Mouse (Mus musculus) heart, adult 2 months (tissue): ENCODE results near the gene Chil1. TPM values are rescaled to one million over a fixed set of nuclear protein-coding genes. Genes with fewer than 3 reads are reported as not detected.
A peak's percentile ranks its signal among the peaks of the same experiment; 100 is the strongest.

ENCODE experiments used
- DNase-seq, 2 experiments: peaks; one replicate each; pipeline ENCODE4 v3.0.0; 2021
- H3K27ac ChIP-seq: fragments of 200-600 bp; 2 replicates; pipeline ENCODE4 v1.8.1; 2022
- H3K27me3 ChIP-seq: fragments of 200-500 bp; 2 replicates; pipeline ENCODE4 v1.6.1; 2012; ENCODE audit warnings: mild to moderate bottlenecking, low read length, inconsistent platforms, mixed read lengths; ENCODE audit not compliant: control insufficient read depth, insufficient read depth
- H3K36me3 ChIP-seq: fragments of 200-500 bp; 2 replicates; pipeline ENCODE4 v1.6.1; 2012; ENCODE audit warnings: low read length, inconsistent platforms; ENCODE audit not compliant: control insufficient read depth, insufficient read depth
- H3K4me1 ChIP-seq: fragments of 200-500 bp; 2 replicates; pipeline ENCODE4 v1.6.1; 2011; ENCODE audit warnings: low read length; ENCODE audit not compliant: control insufficient read depth, insufficient read depth
- H3K4me3 ChIP-seq: fragments of 200-600 bp; 2 replicates; pipeline ENCODE4 v1.8.1; 2022
- H3K79me2 ChIP-seq: fragments of 200-500 bp; replicated peaks from 2 replicates; pipeline ENCODE4 v1.6.1; 2012; ENCODE audit warnings: mild to moderate bottlenecking, inconsistent platforms, low read length, moderate library complexity, mixed read lengths; ENCODE audit not compliant: control insufficient read depth, insufficient read depth
- H3K9ac ChIP-seq: fragments of 200-500 bp; 2 replicates; pipeline ENCODE4 v1.6.1; 2012; ENCODE audit warnings: low read depth, mild to moderate bottlenecking, control low read depth, inconsistent platforms, low read length, mixed read lengths
- CTCF ChIP-seq: fragments of 200-600 bp; IDR thresholded peaks from 2 replicates; pipeline ENCODE4 v1.8.1; 2022; ENCODE audit warnings: antibody characterized with exemption, mild to moderate bottlenecking, moderate library complexity
- EP300 ChIP-seq: fragments of 200-500 bp; IDR thresholded peaks from 2 replicates; pipeline ENCODE4 v1.6.1; 2011; ENCODE audit warnings: low read depth, low read length, control low read depth; ENCODE audit not compliant: insufficient read depth
- POLR2A ChIP-seq: fragments of 200-500 bp; IDR thresholded peaks from 2 replicates; pipeline ENCODE4 v1.6.1; 2011; ENCODE audit warnings: mild to moderate bottlenecking, low read depth, low read length, control low read depth; ENCODE audit not compliant: insufficient read depth
- WGBS: fragments of 180-500 bp; shearing (Covaris S2); methylation state at CpG from one replicate; pipeline ENCODE4 v1.1.7; 2018; 5-methylcytosine and 5-hydroxymethylcytosine counted together
- intact Hi-C: fragments of 180-260 bp; cut with DNase I; formaldehyde crosslinking; loops from one replicate; pipeline ENCODE4 v1.15.1; 2025
- polyA plus RNA-seq: library from polyadenylated mRNA; depleted of rRNA; stranded (reverse); fragments of >200 nt; gene quantifications from 2 replicates; pipeline ENCODE4 v1.2.3, GENCODE M21; 2012
- total RNA-seq, 2 experiments: library from RNA; stranded (reverse); gene quantifications; 2 replicates each; pipeline ENCODE4 v1.2.3; 2021

Gene Chil1
- total and polyA plus RNA-seq, 3 experiments: 0.94 to 2.7 (median 0.96) TPM

GRCm38 (mm10) chr1:134232326-134232725, 50.4 kb downstream of the Chil1 start:
- Histone ChIP-seq H3K9ac (peak overlapping the region; percentile 16; the same call in 1 of the 2 replicates), H3K79me2 (no peaks in the 10 kb centered on the region), H3K27ac (peak overlapping the region; percentile 73), H3K27me3 (no peaks in the 10 kb centered on the region; the same call in 1 of the 2 replicates), H3K4me3 (no peak overlapping the region), H3K36me3 (no peaks in the 10 kb centered on the region), H3K4me1 (peaks cover 12% of the 10 kb centered on the region)
- WGBS: 42% methylated on average over 8 of the region's 8 CpGs
- DNase-seq: no peak
- intact Hi-C loops: loop anchor here (10.0 kb wide), 1 partner anchor 178 kb away; no protein-coding TSS in a partner anchor
- TF ChIP-seq EP300: no peak
- TF ChIP-seq CTCF: no peak
- no peak for TF ChIP-seq POLR2A

- Histone ChIP-seq H3K79me2 (no peaks in the 10 kb centered on the region), H3K27me3 (no peaks in the 10 kb centered on the region; the same call in 1 of the 2 replicates), H3K4me1 (peaks cover 12% of the 10 kb centered on the region), H3K36me3 (no peaks in the 10 kb centered on the region), H3K27ac (peak overlapping the region; percentile 73), H3K9ac (peak overlapping the region; percentile 38), H3K4me3 (peak overlapping the region; percentile 43; the same call in 1 of the 2 replicates)
- DNase-seq: peak; percentile 48 to 57
- 26% methylated on average over 12 of the region's 12 CpGs for WGBS
- no peak for TF ChIP-seq CTCF
- no peak for TF ChIP-seq POLR2A
- no peak for TF ChIP-seq EP300
- intact Hi-C loops: loop anchor here (10.0 kb wide), 1 partner anchor 178 kb away; no protein-coding TSS in a partner anchor
These were observed 51.0 kb downstream of the Chil1 start for GRCm38 (mm10) chr1:134232778-134233531.

- Histone ChIP-seq H3K27ac (peak overlapping the region; percentile 73), H3K4me1 (peaks cover 12% of the 10 kb centered on the region), H3K79me2 (no peaks in the 10 kb centered on the region), H3K9ac (peak overlapping the region; percentile 55), H3K27me3 (no peaks in the 10 kb centered on the region; the same call in 1 of the 2 replicates), H3K36me3 (no peaks in the 10 kb centered on the region), H3K4me3 (peak overlapping the region; percentile 43)
- no peak for TF ChIP-seq EP300
- no peak for TF ChIP-seq POLR2A
- no peak for TF ChIP-seq CTCF
- DNase-seq: no peak
- WGBS: 46% methylated on average over 19 of the region's 19 CpGs
- intact Hi-C loops: loop anchor here (10.0 kb wide), 1 partner anchor 179 kb away; no protein-coding TSS in a partner anchor
These were observed 51.9 kb downstream of the Chil1 start for GRCm38 (mm10) chr1:134233681-134234454.

- Histone ChIP-seq H3K27me3 (no peaks in the 10 kb centered on the region; the same call in 1 of the 2 replicates), H3K79me2 (no peaks in the 10 kb centered on the region), H3K4me3 (peak overlapping the region; percentile 43), H3K27ac (peak overlapping the region; percentile 73), H3K36me3 (no peaks in the 10 kb centered on the region), H3K9ac (peak overlapping the region; percentile 67), H3K4me1 (peaks cover 12% of the 10 kb centered on the region)
- intact Hi-C loops: loop anchor here (10.0 kb wide), 1 partner anchor 180 kb away; no protein-coding TSS in a partner anchor
- 2% methylated on average over 41 of the region's 41 CpGs for WGBS
- peak; percentile 57; the same call in 1 of the 2 replicates for TF ChIP-seq POLR2A
- TF ChIP-seq CTCF: 0 out of 2 replicates have a peak, but pooled peaks have one; percentile 4
- peak; percentile 28; the same call in 1 of the 2 replicates for TF ChIP-seq EP300
- peak; percentile 66 to 75 for DNase-seq
These were observed 52.7 kb downstream of the Chil1 start for GRCm38 (mm10) chr1:134234455-134235390.

GRCm38 (mm10) chr1:134235391-134235921, 53.5 kb downstream of the Chil1 start, which contains the start of gene Adora1:
Gene Adora1, minus strand, starts transcription at chr1:134235431.
- DNase-seq: no peak
- Histone ChIP-seq H3K27me3 (no peaks in the 10 kb centered on the region; the same call in 1 of the 2 replicates), H3K9ac (peak within 1 kb of the TSS; percentile 67), H3K79me2 (no peaks in the 10 kb centered on the region), H3K4me3 (peak within 1 kb of the TSS; percentile 43), H3K36me3 (no peaks in the 10 kb centered on the region), H3K27ac (peak within 1 kb of the TSS; percentile 73), H3K4me1 (peaks cover 12% of the 10 kb centered on the region)
- WGBS: 4% methylated on average over 35 of the region's 37 CpGs
- TF ChIP-seq CTCF (no peak), EP300 (no peak), POLR2A (no peak)
- intact Hi-C loops: loop anchor here (10.0 kb wide), 1 partner anchor 181 kb away; no protein-coding TSS in a partner anchor
